Mouse (Mus musculus) lung, postnatal 4 days (tissue): Measurements from ENCODE around the gene Scgb2b7.
"Not testable (repeated sequence)": the region's sequence is repeated elsewhere in the genome, so short reads cannot be mapped to it uniquely, and the experiment has no call there.

Experiments
- DNase-seq, 2 experiments: peaks; one replicate each; pipeline ENCODE4 v3.0.0; 2021

The Scgb2b7 gene

DNA sequence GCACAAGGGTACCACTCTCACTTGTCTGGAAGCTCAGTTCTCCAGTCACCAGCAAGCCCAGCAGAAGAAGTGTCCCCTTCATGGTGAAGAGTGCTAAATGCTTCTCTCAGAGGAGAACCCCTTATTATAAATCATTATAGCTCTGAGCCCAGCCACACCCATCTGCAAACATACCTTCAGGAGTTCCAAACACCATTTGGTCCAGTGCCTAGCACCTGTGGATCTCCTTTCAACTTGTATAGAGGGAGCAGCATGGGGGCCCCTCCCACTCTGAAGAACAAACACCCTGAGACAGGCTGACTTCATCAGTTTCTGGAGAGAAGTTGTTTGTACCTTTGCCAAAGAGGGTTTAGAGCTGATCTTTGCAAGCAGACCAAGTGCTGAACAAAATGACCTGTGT lies at the start of gene Scgb2b7:
TSS of gene Scgb2b7 (minus strand) at position 101 of the 400 bp plus-strand sequence.
- DNase-seq = not testable (repeated sequence)

DNA sequence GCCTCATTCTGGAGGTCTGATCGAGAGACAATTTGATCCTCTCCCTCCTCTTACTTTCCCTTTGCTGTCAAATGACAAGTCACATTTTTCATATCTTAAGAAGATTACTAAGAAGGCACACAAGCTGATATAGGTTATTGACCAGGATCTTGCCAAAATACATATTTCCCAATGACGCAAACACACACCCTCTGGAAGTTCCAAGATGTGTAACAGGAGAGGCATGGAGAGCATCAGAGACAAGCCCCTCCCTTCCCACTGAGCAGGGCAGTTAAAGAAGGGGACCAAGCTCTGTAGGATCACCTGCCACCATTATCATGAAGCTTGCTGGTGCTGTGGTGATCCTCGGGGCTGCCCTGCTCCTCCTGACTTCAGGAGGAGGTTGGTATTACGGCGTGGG lies 6.8 kb upstream of the Scgb2b7 start, which contains the start of gene Scgb1b7:
TSS of gene Scgb1b7 (plus strand) at position 301 of the 400 bp plus-strand sequence.
- DNase-seq = not testable (repeated sequence)
